Mouse (Mus musculus) E14TG2a.4 (cell line): Measurements from ENCODE around the gene Gm7361.

Experiments
- CTCF ChIP-seq: conservative IDR thresholded peaks from 2 replicates; pipeline ENCODE4 v1.5.1; 2014; ENCODE audit warnings: low read length
- NANOG ChIP-seq: IDR thresholded peaks from 2 replicates; pipeline ENCODE4 v1.6.1; 2014; ENCODE audit warnings: borderline replicate concordance, low read length, mixed read lengths
- POU5F1 ChIP-seq: IDR thresholded peaks from 2 replicates; pipeline ENCODE4 v1.6.1; 2014; ENCODE audit warnings: low read length, borderline replicate concordance

DNA sequence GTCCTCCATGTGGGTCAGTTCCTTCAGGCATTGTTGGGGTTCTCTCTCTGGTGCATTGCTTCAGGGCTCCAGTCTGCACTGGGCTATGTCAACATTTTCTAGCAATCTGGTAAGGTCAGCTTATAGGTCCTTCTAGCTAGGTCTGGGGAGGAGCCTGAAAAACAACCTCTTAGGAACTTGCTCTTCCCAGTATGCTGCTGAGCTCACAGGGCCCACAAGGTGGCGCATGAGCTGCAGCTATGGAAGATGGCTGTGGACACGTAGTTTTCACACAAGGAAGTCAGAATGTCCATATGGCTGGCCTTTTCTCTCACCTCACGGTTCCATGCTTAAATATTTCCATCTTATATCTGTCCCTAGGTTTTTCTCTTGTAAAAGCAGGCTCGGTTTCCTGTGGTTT lies 24.8 kb downstream of the Gm7361 start:
- no peak for TF ChIP-seq NANOG
- TF ChIP-seq CTCF = peak; percentile 84
- TF ChIP-seq POU5F1 = no peak
